Mouse (Mus musculus): ENCODE measurements around the gene Dhx16. TPM values are rescaled to one million over a fixed set of nuclear protein-coding genes. Genes with fewer than 3 reads are reported as not detected.
A peak's percentile ranks its signal among the peaks of the same experiment; 100 is the strongest.

Dhx16 gene
- polyA plus RNA-seq, 1 experiment from 2014 or later: 42.2 TPM

DNA sequence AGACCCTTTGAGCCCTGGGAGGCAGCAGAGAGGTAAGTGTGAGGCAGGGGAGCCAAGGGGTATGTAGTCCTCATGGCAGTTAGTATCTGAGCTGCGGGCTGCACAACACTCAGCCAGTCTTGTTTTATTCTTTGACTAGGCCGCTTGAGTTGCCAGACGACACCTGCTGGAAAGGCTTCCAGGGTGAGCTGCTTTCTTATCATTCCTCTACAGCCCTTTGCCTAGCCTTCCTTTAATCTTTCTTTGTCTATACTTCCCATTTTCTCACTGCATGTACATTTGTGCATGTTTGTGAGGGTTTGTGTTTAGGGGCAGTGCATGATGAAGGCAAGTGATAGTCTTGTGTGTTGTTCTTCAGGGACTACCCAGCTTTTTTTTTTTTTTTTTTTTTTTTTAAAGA, 28.6 kb upstream of the Dhx16 start:
- H3K4me2 ChIP-seq (ENCODE audit: low read length): no peak overlapping the region
- no peak for ATAC-seq
- peaks cover 37% of the 10 kb centered on the region for H3K36me3 ChIP-seq (ENCODE audit: control insufficient read depth, insufficient read depth)
- no peak overlapping the region for H3K27ac ChIP-seq (ENCODE audit: low read length)
- WGBS: 90% methylated on average over 3 of the region's 3 CpGs
- no peaks in the 10 kb centered on the region for H3K9me3 ChIP-seq (ENCODE audit: control insufficient read depth, low read length)
- no peak overlapping the region for H3K4me3 ChIP-seq (replicated peaks; ENCODE audit: low read length)
- no peaks in the 10 kb centered on the region for H3K4me1 ChIP-seq (replicated peaks; ENCODE audit: control insufficient read depth, insufficient read depth, low read length)
- H3K27me3 ChIP-seq (replicated peaks; ENCODE audit: control insufficient read depth, insufficient read depth, low read length): no peaks in the 10 kb centered on the region
- H3K9ac ChIP-seq (replicated peaks; ENCODE audit: low read depth, low read length): no peak overlapping the region

DNA sequence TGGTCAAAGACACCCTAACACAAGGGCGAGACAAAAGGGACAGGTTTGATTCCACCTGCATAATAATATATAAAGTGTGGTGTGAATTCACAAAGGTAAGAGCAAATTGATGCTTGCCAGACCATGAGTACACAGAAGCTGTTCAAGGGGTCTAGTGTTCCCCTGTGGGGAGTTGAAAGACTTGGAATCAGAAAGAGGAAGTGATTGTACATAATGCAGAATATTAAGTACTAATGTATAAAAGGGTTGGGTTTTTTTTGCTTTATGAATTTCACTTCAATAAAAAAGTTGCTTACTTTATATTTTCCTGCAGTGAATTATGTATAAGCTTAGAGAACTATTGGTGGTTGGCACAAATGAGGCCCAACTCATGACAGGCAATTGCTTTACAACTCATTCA, 20.2 kb upstream of the Dhx16 start:
- Histone ChIP-seq H3K27me3 (replicated peaks; ENCODE audit: control insufficient read depth, insufficient read depth, low read length) (no peaks in the 10 kb centered on the region), H3K9me3 (ENCODE audit: control insufficient read depth, low read length) (no peaks in the 10 kb centered on the region), H3K36me3 (ENCODE audit: control insufficient read depth, insufficient read depth) (peaks cover 11% of the 10 kb centered on the region), H3K4me3 (replicated peaks; ENCODE audit: low read length) (no peak overlapping the region), H3K27ac (ENCODE audit: low read length) (no peak overlapping the region), H3K4me1 (replicated peaks; ENCODE audit: control insufficient read depth, insufficient read depth, low read length) (peaks cover 8% of the 10 kb centered on the region), H3K9ac (replicated peaks; ENCODE audit: low read depth, low read length) (no peak overlapping the region), H3K4me2 (ENCODE audit: low read length) (no peak overlapping the region)
- 95% methylated on average over 1 of the region's 1 CpGs for WGBS
- ATAC-seq: no peak

DNA sequence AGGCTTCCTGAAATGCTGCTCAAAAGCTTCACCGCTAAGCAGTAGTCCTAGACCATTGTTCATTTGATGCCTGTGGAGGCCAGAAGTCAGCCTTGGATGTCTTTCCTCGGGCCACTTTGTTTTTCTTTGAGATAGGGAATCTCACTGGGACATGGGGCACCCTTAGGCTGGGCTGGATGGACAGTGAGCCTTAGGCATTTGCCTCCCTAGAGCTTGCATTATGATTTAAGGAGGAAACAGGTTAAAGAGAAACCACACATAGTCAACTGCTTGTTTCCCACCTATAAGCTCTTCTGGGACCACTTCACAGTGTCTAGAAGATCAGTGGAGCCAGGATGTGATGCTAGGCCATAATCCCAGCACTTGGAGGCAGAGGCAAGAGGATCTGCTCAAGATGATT, 19.8 kb upstream of the Dhx16 start:
- WGBS: 68% methylated on average over 2 of the region's 2 CpGs
- no peak overlapping the region for H3K27ac ChIP-seq (ENCODE audit: low read length)
- no peak for ATAC-seq

DNA sequence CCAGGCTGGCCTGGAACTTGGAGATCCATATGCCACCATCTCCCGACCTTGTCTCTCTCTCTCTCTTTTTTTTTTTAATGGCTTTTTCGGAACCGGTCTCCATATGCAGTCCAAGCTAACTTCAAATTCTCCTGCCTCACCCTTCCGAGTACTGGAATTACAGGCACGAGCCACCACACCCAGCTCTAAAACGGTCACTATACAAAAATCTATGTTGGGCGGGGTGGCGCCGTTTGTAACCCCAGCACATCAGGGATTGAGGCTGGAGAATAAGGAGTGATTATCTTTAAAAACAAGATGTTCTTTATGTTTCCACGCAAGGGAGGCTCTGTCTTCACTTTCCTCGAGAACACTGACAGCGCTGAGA, 18.8 kb upstream of the Dhx16 start:
- 0 out of 2 replicates have a peak, but pooled peaks have one; percentile 1 for ATAC-seq
- 7% methylated on average over 12 of the region's 12 CpGs for WGBS

More for the DNA sequence above, 19.8 kb upstream of the Dhx16 start:
- H3K4me3 ChIP-seq (replicated peaks; ENCODE audit: low read length): no peak overlapping the region
- no peak overlapping the region for H3K4me2 ChIP-seq (ENCODE audit: low read length)
- peaks cover 11% of the 10 kb centered on the region for H3K36me3 ChIP-seq (ENCODE audit: control insufficient read depth, insufficient read depth)
- H3K27me3 ChIP-seq (replicated peaks; ENCODE audit: control insufficient read depth, insufficient read depth, low read length): no peaks in the 10 kb centered on the region
- H3K9me3 ChIP-seq (ENCODE audit: control insufficient read depth, low read length): no peaks in the 10 kb centered on the region
- H3K9ac ChIP-seq (replicated peaks; ENCODE audit: low read depth, low read length): no peak overlapping the region
- peaks cover 13% of the 10 kb centered on the region for H3K4me1 ChIP-seq (replicated peaks; ENCODE audit: control insufficient read depth, insufficient read depth, low read length)

DNA sequence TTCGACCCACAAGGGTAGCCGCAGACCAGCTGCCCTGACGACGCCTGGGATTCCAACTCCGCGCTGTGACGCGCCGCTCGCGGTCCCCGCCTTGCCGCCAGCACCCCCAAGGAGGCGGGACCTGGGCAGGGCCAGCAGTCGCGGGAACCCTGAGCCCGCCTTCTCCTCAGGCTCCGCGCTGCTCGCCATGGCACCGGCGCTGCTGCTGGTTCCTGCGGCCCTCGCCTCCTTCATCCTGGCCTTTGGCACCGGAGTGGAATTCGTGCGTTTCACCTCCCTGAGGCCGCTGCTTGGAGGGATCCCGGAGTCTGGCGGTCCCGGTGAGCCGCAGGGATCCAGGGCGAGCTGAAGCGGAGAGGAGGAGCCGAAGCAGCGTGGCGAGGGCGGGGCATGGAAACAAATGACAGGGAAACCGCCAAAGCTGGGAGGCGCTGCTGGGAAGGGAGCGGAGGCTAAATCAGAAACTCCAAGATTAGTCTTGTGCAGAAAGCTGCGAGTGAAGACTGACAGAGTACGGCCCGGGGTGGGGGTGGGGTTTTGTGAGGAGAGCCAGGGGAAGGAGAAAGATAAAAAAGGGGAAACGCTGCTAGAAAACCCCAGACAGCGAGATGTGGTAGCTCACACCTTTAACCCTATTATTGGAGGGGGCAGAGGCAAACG, 18.3 kb upstream of the Dhx16 start, which contains the start of gene Nrm:
Gene Nrm (plus strand): TSS at position 121 of the 660 bp plus-strand sequence.
- Histone ChIP-seq H3K27me3 (replicated peaks; ENCODE audit: control insufficient read depth, insufficient read depth, low read length) (no peaks in the 10 kb centered on the region), H3K36me3 (ENCODE audit: control insufficient read depth, insufficient read depth) (peaks cover 11% of the 10 kb centered on the region), H3K9ac (replicated peaks; ENCODE audit: low read depth, low read length) (peak within 1 kb of the TSS; percentile 83), H3K4me3 (replicated peaks; ENCODE audit: low read length) (peak within 1 kb of the TSS; percentile 89), H3K9me3 (ENCODE audit: control insufficient read depth, low read length) (no peaks in the 10 kb centered on the region), H3K27ac (ENCODE audit: low read length) (peak within 1 kb of the TSS; percentile 97), H3K4me1 (replicated peaks; ENCODE audit: control insufficient read depth, insufficient read depth, low read length) (peaks cover 17% of the 10 kb centered on the region), H3K4me2 (ENCODE audit: low read length) (peak within 1 kb of the TSS; percentile 74)
- under 1% methylated on average over 47 of the region's 47 CpGs for WGBS
- peak; percentile 95 for ATAC-seq

More for the DNA sequence above, 18.8 kb upstream of the Dhx16 start:
- Histone ChIP-seq H3K27me3 (replicated peaks; ENCODE audit: control insufficient read depth, insufficient read depth, low read length) (no peaks in the 10 kb centered on the region), H3K4me1 (replicated peaks; ENCODE audit: control insufficient read depth, insufficient read depth, low read length) (peaks cover 17% of the 10 kb centered on the region), H3K4me2 (ENCODE audit: low read length) (peak overlapping the region; percentile 74), H3K9ac (replicated peaks; ENCODE audit: low read depth, low read length) (peak overlapping the region; percentile 83), H3K36me3 (ENCODE audit: control insufficient read depth, insufficient read depth) (peaks cover 11% of the 10 kb centered on the region), H3K27ac (ENCODE audit: low read length) (peak overlapping the region; percentile 97), H3K9me3 (ENCODE audit: control insufficient read depth, low read length) (no peaks in the 10 kb centered on the region), H3K4me3 (replicated peaks; ENCODE audit: low read length) (peak overlapping the region; percentile 89)

DNA sequence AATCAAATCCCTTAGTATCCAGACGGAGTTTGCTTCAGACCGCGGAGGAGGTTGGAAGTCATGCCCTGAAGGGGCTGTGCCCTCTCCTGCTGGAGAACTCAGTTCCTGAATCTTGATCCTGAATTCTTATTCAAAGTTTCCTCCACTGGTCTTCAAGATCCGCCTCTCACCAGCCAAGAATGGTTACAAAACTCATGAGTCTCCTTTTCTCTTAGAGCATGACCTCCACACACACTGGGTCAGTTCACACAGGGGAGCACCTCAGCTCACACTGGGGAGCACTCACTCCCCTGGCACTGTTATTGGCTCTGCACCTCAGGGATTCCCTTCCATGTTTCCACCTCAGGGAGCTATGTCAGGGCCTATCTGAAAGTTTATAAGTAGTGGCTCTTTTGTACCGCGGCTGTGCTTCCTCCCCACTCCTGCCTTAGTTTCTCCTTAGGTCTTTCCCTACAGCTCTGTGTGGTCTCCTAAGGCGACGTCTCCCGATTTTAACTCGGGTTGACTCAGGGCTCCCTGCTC, 14.7 kb upstream of the Dhx16 start:
- 26% methylated on average over 10 of the region's 10 CpGs for WGBS
- Histone ChIP-seq H3K4me3 (replicated peaks; ENCODE audit: low read length) (peak overlapping the region; percentile 83), H3K36me3 (ENCODE audit: control insufficient read depth, insufficient read depth) (no peaks in the 10 kb centered on the region), H3K4me1 (replicated peaks; ENCODE audit: control insufficient read depth, insufficient read depth, low read length) (peaks cover 47% of the 10 kb centered on the region), H3K4me2 (ENCODE audit: low read length) (peak overlapping the region; percentile 93), H3K27ac (ENCODE audit: low read length) (peak overlapping the region; percentile 97), H3K27me3 (replicated peaks; ENCODE audit: control insufficient read depth, insufficient read depth, low read length) (no peaks in the 10 kb centered on the region), H3K9ac (replicated peaks; ENCODE audit: low read depth, low read length) (peak overlapping the region; percentile 87), H3K9me3 (ENCODE audit: control insufficient read depth, low read length) (no peaks in the 10 kb centered on the region)
- ATAC-seq: no peak

DNA sequence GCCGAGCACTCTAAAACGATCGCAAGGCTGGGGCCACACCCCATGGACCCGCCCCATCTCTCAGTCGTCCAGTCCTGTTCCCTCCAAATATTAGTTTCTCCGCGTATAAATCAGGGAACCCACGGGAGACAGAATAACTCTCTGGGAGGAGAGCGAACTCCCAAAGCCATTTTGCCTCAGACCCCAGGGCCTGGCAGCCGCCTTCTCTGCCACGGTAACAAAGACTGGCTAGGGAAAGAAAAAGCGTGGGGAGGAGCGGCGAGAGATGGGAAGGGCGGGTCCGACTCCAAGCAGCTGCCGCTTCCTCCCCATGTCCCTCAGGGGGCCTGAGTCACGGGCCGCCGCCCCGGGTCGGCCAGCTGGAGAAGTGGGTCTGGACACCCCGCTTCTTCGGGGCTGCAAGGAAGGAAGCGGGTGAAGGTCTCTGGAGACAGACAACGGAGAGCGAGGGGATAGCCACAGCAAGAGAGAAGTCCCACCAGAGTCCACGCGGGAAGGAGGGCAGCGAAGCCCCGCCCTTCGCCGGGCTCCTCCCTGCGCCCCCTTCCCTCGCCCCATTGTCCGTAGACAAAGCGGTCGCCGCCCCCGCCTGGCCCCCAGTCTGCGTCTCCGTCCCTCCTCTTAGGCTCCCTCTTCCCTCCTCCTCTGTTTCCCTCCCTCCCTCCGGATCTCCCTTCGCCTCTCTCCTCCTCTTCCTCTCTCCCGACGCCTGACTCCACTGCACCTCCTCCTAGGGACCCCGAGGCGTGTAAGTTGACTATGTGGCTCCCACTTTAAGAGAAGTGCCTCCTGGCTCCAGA, 13.9 kb upstream of the Dhx16 start, which contains the start of gene Ppp1r18:
Gene Ppp1r18 (plus strand): TSS at position 113 of the 800 bp plus-strand sequence.
- no peaks in the 10 kb centered on the region for H3K9me3 ChIP-seq (ENCODE audit: control insufficient read depth, low read length)
- H3K27me3 ChIP-seq (replicated peaks; ENCODE audit: control insufficient read depth, insufficient read depth, low read length): no peaks in the 10 kb centered on the region
- H3K4me1 ChIP-seq (replicated peaks; ENCODE audit: control insufficient read depth, insufficient read depth, low read length): peaks cover 52% of the 10 kb centered on the region
- H3K4me3 ChIP-seq (replicated peaks; ENCODE audit: low read length): peak within 1 kb of the TSS; percentile 83
- H3K9ac ChIP-seq (replicated peaks; ENCODE audit: low read depth, low read length): peak within 1 kb of the TSS; percentile 87
- H3K4me2 ChIP-seq (ENCODE audit: low read length): peak within 1 kb of the TSS; percentile 93
- WGBS: under 1% methylated on average over 47 of the region's 48 CpGs
- H3K27ac ChIP-seq (ENCODE audit: low read length): peak within 1 kb of the TSS; percentile 97
- no peaks in the 10 kb centered on the region for H3K36me3 ChIP-seq (ENCODE audit: control insufficient read depth, insufficient read depth)
- peak; percentile 54 for ATAC-seq

DNA sequence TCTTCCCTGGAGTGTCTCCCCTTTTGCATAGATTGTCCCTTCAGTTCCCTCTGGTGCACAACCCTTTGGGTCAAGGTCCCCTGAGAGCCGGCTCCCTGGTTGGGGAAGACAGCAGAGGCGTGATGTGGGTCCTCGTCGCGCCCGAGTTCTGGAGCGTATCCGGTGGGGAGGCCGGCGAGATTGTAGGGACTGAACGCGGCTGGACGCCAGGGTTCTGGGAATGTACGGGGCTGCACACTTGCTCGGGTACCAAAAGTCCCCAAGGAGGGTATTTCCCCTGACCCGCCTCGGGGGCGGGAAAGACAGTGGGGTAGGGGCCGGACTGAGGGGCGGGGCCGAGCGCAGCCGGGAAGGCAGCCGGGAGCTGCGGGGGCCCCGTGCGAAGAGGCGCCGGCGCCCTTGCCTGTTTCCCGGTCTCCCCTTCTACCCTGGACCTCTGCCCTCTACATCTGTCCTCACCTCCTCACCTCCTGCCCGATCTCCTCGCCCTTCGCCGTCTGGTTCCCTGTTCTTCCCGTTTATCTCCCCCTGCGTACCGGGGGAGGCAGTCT, 13.3 kb upstream of the Dhx16 start:
- H3K9me3 ChIP-seq (ENCODE audit: control insufficient read depth, low read length): no peaks in the 10 kb centered on the region
- peak; percentile 42 for ATAC-seq
- under 1% methylated on average over 38 of the region's 38 CpGs for WGBS
- H3K36me3 ChIP-seq (ENCODE audit: control insufficient read depth, insufficient read depth): peaks cover 3% of the 10 kb centered on the region; the same call in 1 of the 2 replicates
- peak overlapping the region; percentile 97 for H3K27ac ChIP-seq (ENCODE audit: low read length)
- H3K4me1 ChIP-seq (replicated peaks; ENCODE audit: control insufficient read depth, insufficient read depth, low read length): peaks cover 51% of the 10 kb centered on the region
- H3K9ac ChIP-seq (replicated peaks; ENCODE audit: low read depth, low read length): peak overlapping the region; percentile 87
- H3K27me3 ChIP-seq (replicated peaks; ENCODE audit: control insufficient read depth, insufficient read depth, low read length): no peaks in the 10 kb centered on the region
- peak overlapping the region; percentile 83 for H3K4me3 ChIP-seq (replicated peaks; ENCODE audit: low read length)
- peak overlapping the region; percentile 93 for H3K4me2 ChIP-seq (ENCODE audit: low read length)

All from forebrain, embryonic 16.5 days (tissue).